7 mouse cellular contexts compared by ENCODE assay signal in the genomic region with DNA sequence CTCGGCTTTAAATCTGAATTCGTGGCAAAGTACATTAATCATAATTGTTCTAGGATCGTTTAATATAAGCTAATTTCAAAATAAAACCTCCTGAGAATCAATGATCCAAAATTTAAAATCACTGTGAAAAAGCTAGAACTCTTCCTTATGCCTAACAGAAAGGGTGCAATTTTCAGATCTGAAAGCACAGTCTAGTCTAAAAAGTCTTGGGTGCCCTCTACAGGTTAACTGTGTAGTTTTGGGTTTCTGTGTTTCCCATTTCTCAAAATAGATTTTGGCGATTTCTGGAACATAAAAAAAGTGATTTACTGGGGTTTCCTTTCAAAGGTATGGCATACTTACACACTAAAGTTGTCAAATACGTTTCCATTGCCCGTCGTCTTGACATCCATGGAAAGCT.
DNase-seq lines count a peak whose midpoint lies in the region; ATAC-seq lines count a peak whose summit lies in the region.

No protein-coding gene starts in this region.

- no peak for ATAC-seq in megakaryocyte-erythroid progenitor cell, adult 5-6 weeks (replicated peaks; ENCODE audit: low FRiP score, low TSS enrichment, poor library complexity, severe bottlenecking)

- DNase-seq in kidney, adult 9 months: peak; percentile 44
- no peak for DNase-seq in kidney, adult 8-10 months
- DNase-seq in thymus, postnatal 0 days (ENCODE audit: low spot score): peak; percentile 7
- DNase-seq in thymus, postnatal 36 days: no peak
- peak; percentile 0 for DNase-seq in fibroblast of lung, adult 2 months (ENCODE audit: low read depth)
- no peak for DNase-seq in thymus, adult 18-20 months

Comparison
In these comparisons a context has a peak if more than half of its experiments do, and no peak if none do; other contexts are left out.
1. DNase-seq: peak in kidney, adult 9 months (single experiment), thymus, postnatal 0 days (single experiment) and fibroblast of lung, adult 2 months (single experiment); none in kidney, adult 8-10 months (0 of 2), thymus, postnatal 36 days (0 of 2) and thymus, adult 18-20 months (0 of 2).